Mouse (Mus musculus) myocyte (in vitro differentiated cells): ENCODE results near the gene Tdo2. TPM values are rescaled to one million over a fixed set of nuclear protein-coding genes. Genes with fewer than 3 reads are reported as not detected.

Experiments used
- H3K27me3 ChIP-seq: one replicate; pipeline ENCODE4 v1.6.1; 2011; ENCODE audit not compliant: control insufficient read depth, insufficient read depth, insufficient read length
- H3K36me3 ChIP-seq: one replicate; pipeline ENCODE4 v1.6.1; 2011; ENCODE audit not compliant: control insufficient read depth, insufficient read depth
- H3K4me2 ChIP-seq: one replicate; pipeline ENCODE4 v1.6.1; 2011; ENCODE audit warnings: low read depth, control low read depth
- H3K4me3 ChIP-seq: one replicate; pipeline ENCODE4 v1.5.1; 2011; ENCODE audit warnings: mild to moderate bottlenecking, control low read depth, moderate library complexity
- H3K79me2 ChIP-seq: one replicate; pipeline ENCODE4 v1.6.1; 2011; ENCODE audit not compliant: control insufficient read depth, insufficient read depth
- H3ac ChIP-seq: one replicate; pipeline ENCODE4 v1.6.1; 2011; ENCODE audit not compliant: control insufficient read depth, insufficient read length
- CEBPB ChIP-seq: IDR thresholded peaks from 2 replicates; pipeline ENCODE4 v1.6.1; 2011; ENCODE audit warnings: mild to moderate bottlenecking, moderate library complexity; ENCODE audit not compliant: poor library complexity, insufficient read depth, severe bottlenecking
- E2F4 ChIP-seq: IDR thresholded peaks from one replicate; pipeline ENCODE4 v1.6.1; 2011; ENCODE audit warnings: mild to moderate bottlenecking, control low read depth, moderate library complexity; ENCODE audit not compliant: insufficient read depth
- MAX ChIP-seq: IDR thresholded peaks from one replicate; pipeline ENCODE4 v1.6.1; 2011; ENCODE audit warnings: low read depth, mild to moderate bottlenecking, control low read depth
- MYOD1 ChIP-seq, 3 experiments: IDR thresholded peaks; one replicate each; pipeline ENCODE4 v1.6.1; 2011; ENCODE audit warnings: control low read depth in 2 of 3, low read depth in 2 of 3, mild to moderate bottlenecking in 2 of 3, moderate library complexity in 1 of 3; ENCODE audit not compliant: insufficient read length in 2 of 3, control insufficient read depth in 1 of 3
- MYOG ChIP-seq, 3 experiments: IDR thresholded peaks; one replicate each; pipeline ENCODE4 v1.6.1; 2011; ENCODE audit warnings: control low read depth in 2 of 3, low read depth in 2 of 3, mild to moderate bottlenecking in 2 of 3; ENCODE audit not compliant: insufficient read length in 2 of 3, control insufficient read depth in 1 of 3, insufficient read depth in 1 of 3
- POLR2A ChIP-seq: IDR thresholded peaks from one replicate; pipeline ENCODE4 v1.6.1; 2011; ENCODE audit warnings: low read depth, mild to moderate bottlenecking, control low read depth, moderate library complexity; ENCODE audit not compliant: insufficient read length
- POLR2AphosphoS2 ChIP-seq: IDR thresholded peaks from one replicate; pipeline ENCODE4 v1.6.1; 2011; ENCODE audit warnings: low read depth, control low read depth; ENCODE audit not compliant: insufficient read length
- REST ChIP-seq: IDR thresholded peaks from one replicate; pipeline ENCODE4 v1.6.1; 2011; ENCODE audit warnings: mild to moderate bottlenecking, control low read depth, moderate library complexity; ENCODE audit not compliant: insufficient read depth, insufficient read length
- SRF ChIP-seq: IDR thresholded peaks from one replicate; pipeline ENCODE4 v1.6.1; 2011; ENCODE audit warnings: low read depth; ENCODE audit not compliant: control insufficient read depth, insufficient read length
- TCF12 ChIP-seq: IDR thresholded peaks from one replicate; pipeline ENCODE4 v1.6.1; 2011; ENCODE audit warnings: mild to moderate bottlenecking, control low read depth; ENCODE audit not compliant: poor library complexity, insufficient read depth, severe bottlenecking
- TCF3 ChIP-seq: IDR thresholded peaks from one replicate; pipeline ENCODE4 v1.6.1; 2011; ENCODE audit warnings: low read depth, control low read depth; ENCODE audit not compliant: insufficient read length
- USF1 ChIP-seq: IDR thresholded peaks from one replicate; pipeline ENCODE4 v1.6.1; 2011; ENCODE audit warnings: low read depth, mild to moderate bottlenecking, control low read depth, moderate library complexity
- polyA plus RNA-seq: library from polyadenylated mRNA; unstranded; fragments of >200 nt; fragmentation: generic; extraction: Trizol; gene quantifications from one replicate; pipeline ENCODE4 v1.2.1, GENCODE M21; 2012; ENCODE audit warnings: missing spikeins

Gene Tdo2
- polyA plus RNA-seq, 1 experiment, result not detected

- TF ChIP-seq CEBPB (no peak), POLR2AphosphoS2 (no peak), MYOD1 (IDR thresholded peaks at IDR 0.05; ENCODE audit: control insufficient read depth in 1 of 3, insufficient read length in 2 of 3, low read depth in 2 of 3) (no peak), REST (no peak), SRF (no peak), USF1 (no peak), MYOG (IDR thresholded peaks at IDR 0.05; ENCODE audit: control insufficient read depth in 1 of 3, insufficient read depth in 1 of 3, insufficient read length in 2 of 3, low read depth in 2 of 3) (no peak), E2F4 (no peak), TCF12 (no peak)
- no peak overlapping the region for H3K4me3 ChIP-seq
- H3K4me2 ChIP-seq, result no peak overlapping the region
- no peaks in the 10 kb centered on the region for H3K27me3 ChIP-seq
- no peak overlapping the region for H3ac ChIP-seq
- no peaks in the 10 kb centered on the region for H3K79me2 ChIP-seq
- H3K36me3 ChIP-seq, result no peaks in the 10 kb centered on the region
Observed at GRCm38 (mm10) chr3:81986103-81986502, 10.1 kb upstream of the Tdo2 start.

GRCm38 (mm10) chr3:81985100-81985499 is 9.1 kb upstream of the Tdo2 start:
- Histone ChIP-seq H3ac (no peak overlapping the region), H3K27me3 (no peaks in the 10 kb centered on the region), H3K4me2 (no peak overlapping the region), H3K79me2 (no peaks in the 10 kb centered on the region), H3K36me3 (no peaks in the 10 kb centered on the region), H3K4me3 (no peak overlapping the region)
- TF ChIP-seq POLR2AphosphoS2 (no peak), TCF3 (no peak), MAX (no peak), SRF (no peak), MYOG (IDR thresholded peaks at IDR 0.05; ENCODE audit: control insufficient read depth in 1 of 3, insufficient read depth in 1 of 3, insufficient read length in 2 of 3, low read depth in 2 of 3) (no peak), MYOD1 (IDR thresholded peaks at IDR 0.05; ENCODE audit: control insufficient read depth in 1 of 3, insufficient read length in 2 of 3, low read depth in 2 of 3) (no peak), TCF12 (no peak), USF1 (no peak), POLR2A (no peak), REST (no peak)

- no peak overlapping the region for H3K4me3 ChIP-seq
- no peaks in the 10 kb centered on the region for H3K36me3 ChIP-seq
- no peak for TF ChIP-seq SRF
- no peak for TF ChIP-seq MAX
- TF ChIP-seq MYOG (IDR thresholded peaks at IDR 0.05; ENCODE audit: control insufficient read depth in 1 of 3, insufficient read depth in 1 of 3, insufficient read length in 2 of 3, low read depth in 2 of 3), result no peak
- TF ChIP-seq CEBPB, result no peak
- TF ChIP-seq USF1, result no peak
- TF ChIP-seq POLR2AphosphoS2, result no peak
- no peak for TF ChIP-seq MYOD1 (IDR thresholded peaks at IDR 0.05; ENCODE audit: control insufficient read depth in 1 of 3, insufficient read length in 2 of 3, low read depth in 2 of 3)
- TF ChIP-seq POLR2A, result no peak
- TF ChIP-seq REST, result no peak
- TF ChIP-seq E2F4, result no peak
- no peak for TF ChIP-seq TCF12
- H3K79me2 ChIP-seq, result no peaks in the 10 kb centered on the region
- no peaks in the 10 kb centered on the region for H3K27me3 ChIP-seq
- H3ac ChIP-seq, result no peak overlapping the region
- H3K4me2 ChIP-seq, result no peak overlapping the region
Observed at GRCm38 (mm10) chr3:81983120-81983895, 7.3 kb upstream of the Tdo2 start.

- H3K79me2 ChIP-seq, result no peaks in the 10 kb centered on the region
- H3K4me2 ChIP-seq, result no peak within 1 kb of the TSS
- TF ChIP-seq USF1 (no peak), MYOG (IDR thresholded peaks at IDR 0.05; ENCODE audit: control insufficient read depth in 1 of 3, insufficient read depth in 1 of 3, insufficient read length in 2 of 3, low read depth in 2 of 3) (no peak), REST (no peak), MAX (no peak), CEBPB (no peak), POLR2AphosphoS2 (no peak), TCF3 (no peak), E2F4 (no peak), TCF12 (no peak), SRF (no peak), POLR2A (no peak), MYOD1 (IDR thresholded peaks at IDR 0.05; ENCODE audit: control insufficient read depth in 1 of 3, insufficient read length in 2 of 3, low read depth in 2 of 3) (no peak)
- no peaks in the 10 kb centered on the region for H3K36me3 ChIP-seq
- H3K4me3 ChIP-seq, result no peak within 1 kb of the TSS
- no peak within 1 kb of the TSS for H3ac ChIP-seq
- H3K27me3 ChIP-seq, result no peaks in the 10 kb centered on the region
Observed at GRCm38 (mm10) chr3:81981990-81982389, 6.0 kb upstream of the Tdo2 start, which contains the start of gene Asic5. Gene Asic5, plus strand, starts transcription at chr3:81982290.
